Mouse (Mus musculus) natural killer cell, adult 2 months (primary cell): ENCODE data around the gene Clcnkb.

Experiments used
- DNase-seq, 2 experiments: peaks; one replicate each; pipeline ENCODE4 v3.0.0; 2022; ENCODE audit warnings: low spot score in 2 of 2

The Clcnkb gene

DNA sequence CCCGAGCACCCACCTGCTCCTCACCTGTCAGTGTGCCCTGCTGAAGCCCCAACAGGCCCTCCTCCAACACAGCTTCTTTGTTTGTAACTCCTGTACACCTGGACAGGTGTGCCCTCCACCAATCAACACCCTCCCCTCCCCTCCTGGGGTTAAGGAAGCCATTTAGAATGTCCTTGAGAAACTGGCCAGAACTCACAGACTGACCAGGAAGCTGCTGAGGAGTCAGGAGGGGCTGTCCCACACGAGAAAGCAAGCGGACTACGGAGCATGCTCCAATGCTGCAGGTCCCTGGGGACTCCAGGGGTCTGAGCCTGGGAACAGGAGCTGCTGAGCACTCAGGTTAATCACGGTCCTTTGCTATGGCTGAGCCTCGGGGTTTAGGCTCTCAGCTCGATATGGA, at the start of gene Clcnkb:
Clcnkb (minus strand) TSS at position 91 of the 400 bp plus-strand sequence.
- no peak for DNase-seq

DNA sequence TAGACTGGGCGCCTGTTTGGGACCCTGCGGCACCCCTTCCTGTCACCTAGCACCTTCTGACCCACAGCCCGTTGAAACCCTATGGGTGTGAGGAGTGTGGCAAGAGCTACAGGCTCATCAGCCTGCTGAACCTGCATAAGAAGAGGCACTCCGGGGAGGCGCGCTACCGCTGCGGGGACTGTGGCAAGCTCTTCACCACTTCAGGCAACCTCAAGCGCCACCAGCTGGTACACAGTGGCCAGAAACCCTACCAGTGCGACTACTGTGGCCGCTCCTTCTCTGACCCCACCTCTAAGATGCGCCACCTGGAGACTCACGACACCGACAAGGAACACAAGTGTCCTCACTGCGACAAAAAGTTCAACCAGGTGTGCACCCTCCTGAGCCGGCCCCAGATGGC, 48.9 kb upstream of the Clcnkb start:
- no peak for DNase-seq

DNA sequence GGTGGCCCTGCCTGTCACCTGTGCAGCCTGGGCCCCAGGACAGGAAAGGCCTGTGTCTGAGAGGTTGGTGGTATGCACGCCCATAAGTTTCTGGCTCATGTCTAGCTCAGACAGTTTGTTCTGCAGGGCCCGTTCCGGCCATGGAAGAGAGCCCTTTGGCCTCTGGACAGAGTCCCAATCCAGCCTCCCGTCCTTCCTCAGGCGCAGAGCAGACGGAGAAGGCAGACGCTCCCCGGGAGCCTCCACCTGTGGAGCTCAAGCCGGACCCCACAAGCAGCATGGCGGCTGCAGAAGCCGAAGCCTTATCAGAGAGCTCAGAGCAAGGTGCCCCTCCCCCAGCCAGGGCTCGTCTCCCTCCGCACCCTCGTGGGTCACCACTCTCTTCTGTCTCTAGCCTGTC, 47.7 kb upstream of the Clcnkb start:
- DNase-seq = no peak

DNA sequence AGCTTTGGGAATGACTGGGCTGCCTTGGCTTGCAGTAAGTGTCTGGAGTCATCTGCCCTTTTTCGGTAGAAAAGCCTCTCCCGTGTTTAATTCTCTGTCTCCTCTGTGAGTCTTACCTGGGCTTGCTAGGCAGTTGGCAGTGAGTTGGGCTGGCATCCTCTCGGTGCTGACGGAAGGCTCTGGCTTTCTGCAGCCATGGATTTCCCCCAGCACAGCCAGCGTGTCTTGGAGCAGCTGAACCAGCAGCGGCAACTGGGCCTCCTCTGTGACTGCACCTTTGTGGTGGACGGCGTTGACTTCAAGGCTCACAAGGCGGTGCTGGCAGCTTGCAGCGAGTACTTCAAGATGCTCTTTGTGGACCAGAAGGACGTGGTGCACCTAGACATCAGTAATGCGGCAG, 45.8 kb upstream of the Clcnkb start:
- no peak for DNase-seq

DNA sequence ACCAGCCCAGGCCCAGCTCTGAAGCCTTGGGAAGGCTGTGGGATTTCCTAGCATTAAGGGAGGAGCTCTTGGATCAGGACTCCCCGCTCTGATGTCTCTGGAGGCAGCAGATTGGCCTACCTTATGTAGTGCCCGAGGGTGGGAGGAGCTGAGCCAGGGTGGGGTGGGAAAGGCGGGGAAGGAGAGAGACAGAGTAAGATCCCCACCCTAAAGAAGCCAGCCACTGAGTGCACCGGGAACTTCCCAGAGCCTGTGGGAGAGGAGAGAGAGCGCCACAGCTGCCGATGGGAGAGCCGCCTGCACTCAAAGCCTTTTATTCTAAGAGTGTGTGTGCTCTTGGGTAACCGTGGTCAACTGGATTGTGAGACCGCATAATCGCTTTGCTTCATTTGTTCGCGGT, 45.3 kb upstream of the Clcnkb start:
- DNase-seq = no peak

DNA sequence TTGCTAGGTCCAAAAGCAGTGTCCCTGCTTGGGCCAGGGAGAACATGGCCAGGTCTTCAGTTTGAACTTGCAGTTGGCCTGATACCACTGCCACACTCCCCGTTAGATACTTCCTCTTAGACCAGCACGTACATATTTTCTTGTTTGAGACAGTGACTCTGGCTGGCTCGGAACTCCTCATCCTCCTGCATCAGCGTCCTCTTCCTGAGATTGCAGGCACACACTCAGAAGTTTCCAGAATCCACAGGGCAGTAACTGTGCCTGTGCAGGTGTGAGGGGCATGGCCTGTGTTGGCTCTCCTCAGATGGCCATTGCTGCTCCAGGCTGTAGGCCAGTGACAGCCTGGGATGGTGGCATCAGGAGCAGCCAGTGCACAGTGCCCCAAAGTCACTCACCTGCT, 44.7 kb upstream of the Clcnkb start:
- DNase-seq = no peak

DNA sequence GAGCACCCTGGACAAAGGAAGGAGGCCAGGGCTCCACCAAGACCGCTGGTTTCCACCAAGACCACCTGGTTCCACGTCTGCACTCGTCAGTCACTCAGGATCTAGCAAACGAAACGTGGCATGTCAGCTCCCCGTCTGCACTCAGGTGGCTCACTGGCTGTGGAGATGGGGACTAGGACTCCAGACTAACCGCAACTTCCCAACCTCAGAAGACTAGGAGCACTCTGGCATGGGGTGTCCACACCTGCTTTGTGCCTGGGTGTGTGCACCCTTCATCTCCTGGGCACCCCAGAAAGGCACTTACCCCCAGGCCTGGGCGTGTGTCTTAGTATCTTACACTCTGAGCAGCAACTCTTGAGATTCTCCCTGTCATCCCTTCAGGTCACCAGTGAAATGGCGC, 44.0 kb upstream of the Clcnkb start:
- DNase-seq = no peak

DNA sequence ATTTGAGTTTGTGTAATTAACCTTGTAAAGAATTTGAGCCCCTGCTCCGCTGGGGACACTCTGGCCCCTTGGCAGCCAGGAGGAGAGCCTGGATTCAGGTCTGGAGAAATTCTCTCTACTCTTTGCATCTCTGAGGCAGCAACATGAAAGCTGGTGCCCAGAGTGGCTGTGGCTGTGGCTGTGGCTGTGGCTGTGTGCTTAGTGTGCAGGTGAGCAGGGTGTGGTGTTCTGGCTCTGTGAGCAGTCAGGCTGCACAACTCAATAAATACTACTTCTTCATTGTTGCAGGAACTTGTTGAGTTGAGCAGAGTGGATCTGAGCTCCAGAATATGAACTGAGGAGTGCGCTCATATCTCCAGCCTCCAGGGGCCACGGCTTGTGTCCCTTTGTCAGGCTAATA, 43.1 kb upstream of the Clcnkb start:
- no peak for DNase-seq

DNA sequence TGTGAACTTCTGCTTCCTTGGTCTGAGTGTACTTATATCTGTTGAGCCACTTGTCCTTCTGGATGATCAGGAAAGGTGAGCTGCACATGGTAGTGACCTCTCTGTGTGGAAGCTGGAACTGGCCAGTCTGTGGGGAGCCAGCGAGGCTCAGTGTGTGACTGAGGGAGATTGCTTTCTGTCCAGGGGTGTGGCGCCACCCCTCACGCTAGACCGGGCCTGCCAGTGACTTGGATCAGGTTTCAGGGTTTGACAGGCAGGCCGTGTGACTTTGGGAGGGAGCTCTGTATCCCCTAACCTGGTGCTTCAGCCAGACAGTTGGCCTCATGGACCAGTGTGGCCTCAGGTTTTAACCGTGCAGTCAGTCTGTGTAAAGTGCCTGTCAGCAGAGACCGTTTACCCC, 42.4 kb upstream of the Clcnkb start:
- no peak for DNase-seq

DNA sequence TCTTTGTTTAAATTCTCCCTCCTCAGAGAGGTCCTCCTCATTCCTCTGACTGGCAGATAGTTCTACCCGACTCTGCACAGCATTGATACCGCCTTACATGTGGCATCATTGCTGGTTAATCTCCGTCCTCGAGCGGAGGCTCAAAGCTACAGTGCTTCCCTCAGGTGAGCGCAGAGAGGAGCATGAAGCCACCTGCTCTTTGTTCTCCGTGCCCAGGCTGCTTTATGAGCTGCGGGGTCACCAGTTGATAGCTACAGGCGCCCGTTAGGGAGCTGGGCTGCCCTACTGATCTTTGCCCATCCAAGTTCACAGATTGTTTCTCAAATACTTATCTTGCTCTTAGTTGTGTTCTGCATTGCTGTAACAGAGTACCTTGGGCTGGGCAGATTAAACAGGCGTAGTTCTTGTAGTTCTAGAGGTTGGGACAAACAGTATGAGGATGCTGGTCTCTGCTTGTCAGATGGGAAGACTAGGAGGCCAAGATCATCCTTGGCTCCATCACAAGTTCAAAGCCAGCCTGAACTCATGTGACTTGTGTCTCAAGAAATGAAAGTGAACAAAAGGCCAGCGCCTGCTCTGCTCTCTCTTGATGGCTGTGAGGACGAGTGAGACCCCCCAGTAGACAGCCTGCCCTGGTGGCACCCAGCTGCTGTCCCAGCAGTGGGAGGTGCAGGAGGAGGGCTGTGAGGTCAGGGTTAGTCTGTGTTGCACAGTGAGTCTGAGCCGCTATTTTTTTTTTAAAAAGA, 40.6 kb upstream of the Clcnkb start:
- no peak for DNase-seq

DNA sequence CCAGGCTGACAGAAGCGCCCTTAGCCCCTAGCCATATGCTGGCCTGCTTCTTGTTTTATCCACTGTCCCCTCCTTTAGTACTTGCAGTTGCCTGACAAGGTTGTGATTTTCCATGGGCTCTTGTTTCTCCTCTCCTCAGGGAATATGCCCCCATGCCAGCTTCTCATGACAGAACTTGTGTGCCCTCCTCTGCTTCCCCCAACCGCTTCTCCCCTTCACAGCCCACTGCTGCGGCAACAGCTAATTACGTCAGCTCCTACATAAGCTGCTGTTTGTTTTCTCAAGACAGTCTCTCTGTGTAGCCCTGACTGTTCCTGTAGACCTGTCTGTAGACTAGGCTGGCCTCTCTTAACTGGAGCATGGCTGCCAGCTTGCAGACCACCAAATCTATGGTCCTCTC, 39.7 kb upstream of the Clcnkb start:
- DNase-seq = no peak

DNA sequence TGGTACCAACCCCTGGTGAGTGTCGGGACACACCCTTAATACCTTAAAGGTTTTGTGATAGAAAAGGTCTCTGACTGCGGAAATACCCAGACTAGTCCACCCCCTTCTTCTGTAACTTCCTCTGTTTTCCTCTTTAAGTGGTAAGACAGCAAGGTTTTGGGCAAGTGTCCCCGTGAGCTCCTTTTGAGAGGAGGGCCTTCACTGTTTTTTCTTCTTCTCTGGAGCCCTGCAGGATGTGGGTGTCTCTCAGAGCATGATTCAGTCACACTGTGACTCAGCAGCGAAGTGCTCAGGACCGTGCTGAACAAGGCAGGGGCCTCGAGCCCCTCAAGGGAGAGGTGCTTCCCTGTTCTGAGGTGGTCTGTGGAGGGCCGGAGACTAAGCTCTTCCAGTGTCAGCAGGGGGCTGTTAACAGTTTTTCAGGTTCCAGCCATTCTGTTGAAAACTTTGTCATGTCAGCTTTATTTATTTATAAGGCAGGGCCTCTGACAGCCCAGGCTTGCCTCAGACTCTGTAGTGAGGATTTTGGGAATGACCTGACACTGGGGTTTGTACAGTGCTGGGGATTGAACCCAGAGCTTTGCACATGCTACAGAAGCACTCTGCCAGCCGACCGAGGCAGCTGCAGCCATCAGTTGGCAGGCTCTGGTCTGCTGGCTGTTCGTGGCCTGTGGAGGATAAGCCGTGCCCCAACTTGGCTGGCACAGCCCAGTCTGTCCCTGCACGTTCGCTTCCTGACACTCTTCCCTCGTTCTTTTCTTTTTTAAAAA, 39.0 kb upstream of the Clcnkb start:
- peak; percentile 57 to 61 for DNase-seq

DNA sequence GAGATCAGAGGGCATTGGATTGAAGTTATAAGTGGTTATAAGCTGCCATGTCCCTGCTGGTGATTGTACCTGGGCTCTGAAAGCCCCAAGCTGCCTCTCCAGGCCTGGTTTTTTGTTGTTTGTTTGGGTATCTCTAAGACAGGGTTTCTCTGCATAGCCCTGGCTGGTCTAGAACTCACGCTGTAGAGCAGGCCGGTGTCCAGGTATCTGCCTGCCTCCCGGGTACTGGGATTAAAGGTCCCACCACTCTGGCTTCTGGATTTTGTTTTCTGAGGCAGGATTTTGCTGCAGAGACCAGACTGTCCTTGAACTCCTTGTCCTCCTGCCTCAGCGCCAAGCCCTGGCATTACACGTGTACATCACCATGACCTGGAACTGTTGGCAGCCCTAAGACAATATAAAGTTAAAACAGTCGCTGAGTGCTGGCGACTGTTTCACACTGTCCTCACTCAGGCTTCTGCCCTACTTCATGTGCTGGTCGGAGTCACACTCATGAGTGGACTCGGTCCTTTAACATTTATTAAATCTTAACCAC, 36.2 kb upstream of the Clcnkb start:
- DNase-seq = no peak

DNA sequence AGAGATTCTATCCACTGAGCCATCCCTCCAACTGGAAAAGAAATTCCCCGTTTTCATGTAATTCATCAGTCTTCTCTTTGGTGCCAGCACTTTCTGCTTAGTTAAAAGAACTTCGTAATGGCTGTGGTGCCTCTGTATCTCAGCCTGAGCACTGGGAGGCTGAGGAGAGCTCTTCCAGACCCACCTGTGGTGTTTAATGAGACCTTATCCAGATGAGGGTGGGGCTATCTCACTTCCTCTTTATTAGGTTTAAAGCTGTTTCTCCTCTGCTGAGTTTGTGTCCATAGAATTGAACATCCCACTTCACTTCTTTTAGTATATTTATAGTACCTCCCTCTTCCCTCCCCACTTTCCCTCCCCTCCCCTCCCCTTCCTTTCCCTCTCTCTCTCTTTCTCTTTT, 35.4 kb upstream of the Clcnkb start:
- DNase-seq = no peak

DNA sequence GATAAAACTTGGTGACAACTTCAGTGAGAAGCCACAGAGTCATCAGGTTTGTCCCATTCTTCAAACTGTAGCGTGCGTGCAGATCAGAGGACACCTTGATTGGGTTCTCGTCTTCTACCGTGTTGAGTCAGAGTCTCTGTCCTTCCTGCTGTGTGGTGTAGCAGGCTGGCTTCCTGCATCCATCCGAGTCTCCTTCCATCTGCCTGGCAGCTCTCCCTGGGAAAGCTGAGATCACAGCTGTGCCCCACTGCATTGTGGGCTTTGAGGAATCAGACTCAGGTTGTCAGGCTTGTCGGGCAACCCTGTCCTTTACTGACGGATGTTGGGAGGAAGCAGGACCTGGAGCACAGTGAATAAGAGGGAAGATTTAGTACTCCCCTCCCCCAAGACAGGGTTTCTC, 30.4 kb upstream of the Clcnkb start:
- DNase-seq = no peak

DNA sequence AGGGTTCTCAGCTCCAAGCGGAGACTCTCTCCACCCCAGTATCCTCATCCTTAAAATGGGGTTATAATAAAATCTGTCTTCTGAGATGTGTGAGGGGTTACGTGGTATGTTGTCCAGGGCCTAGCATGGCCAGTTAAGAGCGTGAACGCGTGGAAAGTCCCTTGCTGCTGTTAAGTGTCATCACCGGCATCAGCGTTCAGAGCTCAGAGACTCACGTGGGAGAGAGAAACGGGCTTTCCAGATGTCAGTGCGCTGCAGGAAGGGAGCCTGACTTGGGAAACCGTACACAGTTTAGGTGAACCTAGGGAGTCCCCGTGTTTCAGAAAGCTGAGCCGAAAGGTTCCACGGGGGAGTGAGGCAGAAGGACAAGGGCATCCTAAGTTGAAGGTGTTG, 29.5 kb upstream of the Clcnkb start:
- DNase-seq = peak; percentile 37 to 54

DNA sequence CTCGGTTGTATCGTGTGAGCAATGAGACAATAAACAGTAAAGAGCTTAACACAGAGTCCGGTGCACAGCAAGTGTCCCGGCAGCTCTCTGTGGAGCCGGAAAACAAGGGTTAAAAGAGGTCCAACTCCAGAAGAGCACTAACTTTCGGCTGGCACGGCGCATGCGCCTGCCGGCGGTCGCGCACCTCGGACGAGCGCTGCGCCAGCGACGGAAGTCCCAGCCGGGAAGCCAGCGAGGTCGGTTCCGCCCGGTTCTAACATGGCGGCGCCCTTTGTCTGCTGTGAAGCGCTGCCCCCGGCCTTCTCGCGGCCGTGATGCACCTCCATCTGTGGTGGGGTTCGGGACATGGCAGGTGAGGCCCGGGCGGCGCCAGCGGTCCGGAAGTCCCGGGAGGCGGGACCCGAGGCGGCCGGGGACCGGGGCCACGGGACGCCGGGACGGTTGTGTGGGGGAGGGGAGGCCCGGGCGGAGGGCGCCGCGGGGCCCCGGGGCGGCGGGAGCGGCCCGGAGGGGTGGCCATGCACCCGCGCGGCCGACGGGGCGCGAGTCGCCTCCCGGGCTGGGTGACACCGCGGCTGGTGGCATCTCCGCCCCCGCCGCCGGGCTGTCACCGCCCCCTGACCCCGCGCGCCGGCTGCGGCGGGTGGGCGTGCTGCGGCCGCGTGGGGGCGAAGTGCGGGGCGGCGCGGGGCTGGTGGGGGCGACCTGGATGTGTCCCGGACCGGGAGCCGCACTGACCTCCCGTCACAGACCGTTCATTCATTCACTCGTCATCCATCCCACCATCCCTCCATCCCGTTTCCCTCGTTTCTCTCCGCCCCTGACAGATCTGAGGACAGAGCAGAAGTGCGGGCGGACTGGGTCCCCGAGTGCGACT, 28.9 kb upstream of the Clcnkb start, which contains the start of gene Zbtb17:
Zbtb17 (plus strand) TSS at position 204 of the 877 bp plus-strand sequence.
- peak; percentile 79 to 87 for DNase-seq

DNA sequence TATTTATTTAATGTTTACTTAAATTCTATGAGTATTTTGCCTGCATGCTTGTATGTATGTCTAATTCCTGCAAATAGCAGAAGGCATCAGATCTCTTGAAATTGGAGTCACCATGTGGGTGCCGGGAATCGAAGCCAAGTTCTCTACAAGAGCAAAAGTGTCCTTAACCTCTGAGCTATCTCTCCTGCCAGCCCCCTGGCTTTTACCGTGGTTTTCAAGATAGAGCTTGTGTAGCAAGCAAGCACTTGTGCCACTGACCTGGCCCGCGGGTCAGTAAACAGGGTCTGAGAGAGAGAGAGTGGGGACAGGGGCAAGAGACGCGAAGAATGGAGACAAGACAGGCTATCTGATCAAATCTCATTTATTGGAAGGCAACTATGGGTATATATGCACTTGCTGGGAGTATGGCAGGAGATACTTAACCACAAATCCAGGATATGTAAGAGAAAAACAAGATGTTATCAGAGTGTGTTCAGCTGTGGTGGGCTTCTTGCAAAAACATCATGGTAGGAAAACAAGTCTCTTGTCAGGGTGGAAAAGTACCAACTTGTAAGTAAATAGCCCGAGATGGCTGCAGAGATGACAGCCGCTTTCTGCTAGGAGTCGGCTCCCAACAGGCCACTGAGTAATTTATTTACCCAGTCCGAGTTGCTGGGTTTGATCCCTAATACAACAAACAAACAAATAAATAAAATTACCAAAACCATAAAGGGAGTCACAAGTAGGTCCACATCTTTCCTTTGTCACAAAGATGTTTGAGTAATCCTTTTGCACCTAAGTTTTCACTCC, 28.0 kb upstream of the Clcnkb start:
- DNase-seq = no peak

DNA sequence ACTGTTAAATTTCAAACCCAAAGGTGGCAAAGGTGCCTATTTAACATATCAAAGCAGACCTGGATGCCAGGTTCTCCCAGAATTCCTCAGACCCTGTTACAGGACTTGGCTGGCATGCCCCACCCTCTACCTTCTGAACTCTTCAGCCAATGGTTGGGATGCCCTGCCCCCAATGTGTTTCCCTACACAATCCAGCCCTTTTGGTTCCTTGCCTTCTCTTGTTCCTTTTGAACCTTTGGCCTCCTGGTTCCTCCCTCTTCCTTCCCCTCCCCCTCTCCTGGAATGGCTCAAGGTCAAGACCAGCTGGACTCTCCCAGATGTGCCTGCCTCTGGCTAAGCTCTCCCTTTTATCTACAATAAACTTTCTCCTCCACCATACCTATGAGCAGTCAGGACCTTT, 25.1 kb upstream of the Clcnkb start:
- no peak for DNase-seq

DNA sequence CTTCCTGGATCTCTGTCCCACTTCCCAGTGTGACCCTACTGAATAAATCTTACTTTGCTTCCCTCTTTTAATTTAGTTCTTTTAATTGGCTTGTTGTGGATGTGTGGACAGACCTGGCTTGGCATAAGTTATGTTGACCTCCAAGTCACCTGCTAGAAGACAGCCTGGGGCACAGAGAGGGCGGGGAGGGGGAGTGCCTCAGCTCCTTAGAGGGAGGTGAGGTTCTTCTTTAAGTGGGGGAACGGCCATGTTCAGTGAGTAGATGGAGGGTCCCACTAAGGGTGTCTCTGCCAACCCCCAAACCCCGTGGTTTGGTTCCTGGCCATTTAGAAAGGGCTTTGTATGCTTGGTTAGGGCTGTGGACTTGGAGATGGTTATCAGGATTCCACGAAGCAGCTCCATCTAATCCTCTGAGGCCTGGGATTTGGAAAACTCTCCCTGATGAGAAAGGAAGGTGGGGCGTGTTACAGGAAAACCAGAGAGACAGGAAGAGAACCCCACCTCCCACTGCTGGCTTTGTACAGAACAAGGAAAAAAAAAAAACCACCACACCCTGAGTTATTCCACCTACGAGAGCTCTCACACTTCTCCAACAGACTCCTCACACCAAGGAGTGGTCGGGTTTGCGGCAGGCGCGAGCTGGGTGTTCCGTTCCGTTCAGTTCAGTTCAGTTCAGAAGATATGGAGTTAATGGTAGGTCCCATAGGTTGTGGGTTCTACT, 23.4 kb upstream of the Clcnkb start:
- no peak for DNase-seq

DNA sequence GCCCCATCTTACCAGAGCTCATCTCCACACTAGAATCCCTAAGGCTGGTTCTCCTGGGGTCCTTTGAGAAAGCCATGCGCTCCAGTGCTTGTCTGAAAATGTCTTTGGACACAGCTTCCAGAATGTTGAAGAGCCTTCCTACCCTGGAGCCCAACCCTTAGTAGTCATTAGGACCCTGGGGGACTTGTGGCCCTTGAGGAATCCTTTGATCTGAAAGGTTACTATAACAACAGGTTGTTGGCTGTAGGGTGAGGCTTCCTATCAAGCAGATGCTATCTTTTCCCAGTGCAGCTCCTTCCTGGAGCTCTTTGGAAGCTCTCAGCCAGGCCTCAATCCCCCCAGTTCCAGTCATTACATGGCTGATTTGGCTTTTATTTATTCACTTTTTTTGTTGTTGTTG, 20.2 kb upstream of the Clcnkb start, which contains the start of gene Srarp:
Srarp (minus strand) TSS at position 132 of the 400 bp plus-strand sequence.
- DNase-seq = no peak
